6 mouse cellular contexts compared by ENCODE assay signal in the genomic region with DNA sequence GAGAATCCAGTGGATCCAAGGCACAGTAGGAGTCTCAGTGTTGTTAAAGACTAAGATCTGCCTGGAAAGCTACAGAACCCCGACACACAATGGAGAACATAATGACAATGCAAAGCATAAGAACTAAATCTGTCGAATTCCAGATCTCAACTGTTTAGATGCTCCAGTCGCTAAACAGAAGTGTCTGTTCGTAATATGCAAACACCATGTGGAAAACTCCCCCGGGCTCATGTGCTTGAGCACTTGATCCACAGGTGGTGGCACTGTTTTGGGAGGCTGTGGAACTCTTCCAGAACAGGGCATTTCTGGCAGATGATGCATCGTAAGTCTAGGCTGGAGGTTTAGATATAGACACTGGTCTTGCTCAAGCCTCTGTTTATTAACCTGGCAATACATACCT.
"Had no signal": no experiment of that assay in that cellular context is flagged by ENCODE, and none has a peak within 500 bp of the region (broad histone marks: within the 10 kb centered on the region; RNA-seq: fewer than 3 reads in every experiment).

No protein-coding gene starts in this region.

- ATAC-seq: inflammation-experienced regulatory T-cells, adult 6 months; intestine, postnatal 0 days had no signal

- DNase-seq: kidney, adult 8-10 months; kidney, postnatal 25 days; lung, adult 18-20 months; thymus, postnatal 4 days had no signal
